Mouse (Mus musculus): ENCODE results near the gene A730015C16Rik. TPM values are rescaled to one million over a fixed set of nuclear protein-coding genes. Genes with fewer than 3 reads are reported as not detected.

Gene A730015C16Rik
- total RNA-seq, 2 experiments from 2014 or later, result not detected

- DNase-seq, result no peak
Measured at GRCm38 (mm10) chr4:108830698-108831097, 17.7 kb downstream of the A730015C16Rik start.

- DNase-seq, result no peak
Measured at GRCm38 (mm10) chr4:108826643-108827042, 21.8 kb downstream of the A730015C16Rik start.

- DNase-seq, result no peak
Measured at GRCm38 (mm10) chr4:108826096-108826495, 22.3 kb downstream of the A730015C16Rik start.

- no peak for DNase-seq
Measured at GRCm38 (mm10) chr4:108825677-108826076, 22.7 kb downstream of the A730015C16Rik start.

GRCm38 (mm10) chr4:108811550-108811949 lies 36.9 kb downstream of the A730015C16Rik start:
- DNase-seq, result no peak

DNA sequence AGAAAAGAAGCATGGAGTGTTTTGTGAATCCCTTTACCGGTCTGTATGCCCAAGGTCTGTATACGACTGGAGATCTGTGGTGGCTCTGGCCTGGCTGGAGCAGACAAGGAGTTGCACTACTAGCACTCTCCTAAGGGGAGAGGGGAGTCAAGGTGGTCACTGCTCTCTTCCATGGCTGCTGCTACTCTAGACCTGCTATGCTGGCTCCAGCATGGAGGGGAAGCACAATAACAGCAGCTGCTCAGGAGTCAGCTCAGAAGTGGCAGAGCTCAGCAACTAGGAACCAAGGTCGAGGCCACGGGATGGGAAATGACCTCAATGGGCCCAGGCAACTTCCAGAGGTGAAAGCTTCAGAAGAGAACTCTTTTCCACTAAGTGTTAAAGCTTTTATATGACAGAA lies 37.3 kb downstream of the A730015C16Rik start:
- DNase-seq, result no peak

DNA sequence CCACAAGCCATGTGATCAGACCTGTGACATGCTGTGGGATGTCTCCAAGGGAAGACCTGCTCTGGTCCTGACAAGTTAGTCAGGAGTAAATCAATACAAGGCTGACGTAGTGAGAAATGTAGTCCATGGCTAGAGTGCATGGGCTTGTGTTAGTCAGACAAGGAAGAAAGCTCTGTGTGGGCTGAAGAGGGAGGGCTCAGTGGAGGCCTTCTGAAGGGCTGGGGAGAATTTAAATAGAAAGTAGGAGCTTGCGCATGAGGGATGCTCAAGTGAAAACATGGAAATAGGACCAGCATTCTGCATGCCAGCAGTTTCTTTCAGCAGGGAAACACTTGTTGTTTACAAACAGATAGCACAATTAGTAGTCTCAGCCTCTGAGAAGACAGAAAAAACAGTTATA lies 44.9 kb downstream of the A730015C16Rik start:
- no peak for DNase-seq

GRCm38 (mm10) chr4:108798083-108798830 lies 50.2 kb downstream of the A730015C16Rik start:
- DNase-seq, result peak; percentile 68 to 93

Other genes with a start within 250 kb of the A730015C16Rik start
- gene Cc2d1b, start 228.7 kb downstream of the A730015C16Rik start, total RNA-seq (2021), result 10 to 100 TPM; 13.0 to 15.4 TPM
- under 1 TPM; 0.20 to 0.31 TPM for gene 3110021N24Rik, start 129.0 kb downstream of the A730015C16Rik start, total RNA-seq (2021)
- 10 to 100 TPM; 27.5 to 28.4 TPM for gene Zfyve9, start 67.8 kb downstream of the A730015C16Rik start, total RNA-seq (2021)
- 10 to 100 TPM; 73.1 to 75.0 TPM for gene Btf3l4, start 15.0 kb downstream of the A730015C16Rik start, total RNA-seq (2021)
- 10 to 100 TPM; 28.0 to 28.7 TPM for gene Txndc12, start 14.0 kb downstream of the A730015C16Rik start, total RNA-seq (2021)
- gene Kti12, start 834 bp downstream of the A730015C16Rik start, total RNA-seq (2021), result 10 to 100 TPM; 25.4 to 25.5 TPM
- gene Rab3b, start 30.4 kb upstream of the A730015C16Rik start, total RNA-seq (2021), result 1 to 10 TPM in 1 of 2 experiments, under 1 TPM in 1; 0.60 to 1.6 TPM
- 100 to 1,000 TPM; 116 to 141 TPM for gene Nrd1, start 152.0 kb upstream of the A730015C16Rik start, total RNA-seq (2021)